Mouse (Mus musculus) limb, embryonic 14.5 days (tissue): ENCODE measurements around the gene Ddx19a. TPM values are rescaled to one million over a fixed set of nuclear protein-coding genes. Genes with fewer than 3 reads are reported as not detected.

ENCODE experiments used
- ATAC-seq: fragments of 200-750 bp; cut with Nextera tagmentation; 2 replicates; pipeline ENCODE4 v1.8.0; 2017; ENCODE audit warnings: low read depth, moderate number of reproducible peaks, moderate TSS enrichment; ENCODE audit not compliant: low FRiP score
- DNase-seq: peaks from one replicate; pipeline ENCODE4 v3.0.0-alpha.2; 2015; ENCODE audit warnings: low spot score
- H3K27ac ChIP-seq: fragments of 300-500 bp; sonication (generic); replicated peaks from 2 replicates; pipeline ENCODE4 v1.5.1; 2014; ENCODE audit warnings: low read depth, mild to moderate bottlenecking, low read length, moderate library complexity, mixed read lengths
- H3K27me3 ChIP-seq: fragments of 300-500 bp; sonication (generic); 2 replicates; pipeline ENCODE4 v1.6.1; 2014; ENCODE audit warnings: low read length, mixed read lengths; ENCODE audit not compliant: control insufficient read depth, insufficient read depth
- H3K36me3 ChIP-seq: fragments of 300-500 bp; sonication (generic); 2 replicates; pipeline ENCODE4 v1.6.1; 2014; ENCODE audit warnings: mild to moderate bottlenecking, low read length, moderate library complexity, mixed read lengths; ENCODE audit not compliant: control insufficient read depth, insufficient read depth
- H3K4me1 ChIP-seq: fragments of 300-500 bp; sonication (generic); 2 replicates; pipeline ENCODE4 v1.6.1; 2014; ENCODE audit warnings: antibody characterized with exemption, low read length, mixed read lengths; ENCODE audit not compliant: control insufficient read depth, insufficient read depth
- H3K4me2 ChIP-seq: fragments of 300-500 bp; sonication (generic); replicated peaks from 2 replicates; pipeline ENCODE4 v1.6.1; 2014; ENCODE audit warnings: low read depth, mild to moderate bottlenecking, low read length, moderate library complexity; ENCODE audit not compliant: severe bottlenecking
- H3K4me3 ChIP-seq: fragments of 300-500 bp; sonication (generic); replicated peaks from 2 replicates; pipeline ENCODE4 v1.5.1; 2014; ENCODE audit warnings: low read length
- H3K9ac ChIP-seq: fragments of 300-500 bp; sonication (generic); 2 replicates; pipeline ENCODE4 v1.6.1; 2014; ENCODE audit warnings: mild to moderate bottlenecking, low read depth, low read length, moderate library complexity; ENCODE audit not compliant: severe bottlenecking
- H3K9me3 ChIP-seq: fragments of 300-500 bp; sonication (generic); 2 replicates; pipeline ENCODE4 v1.6.1; 2016; ENCODE audit warnings: low read length; ENCODE audit not compliant: control insufficient read depth
- POLR2A ChIP-seq: fragments of 200-500 bp; IDR thresholded peaks from 2 replicates; pipeline ENCODE4 v1.8.0; 2012; ENCODE audit warnings: inconsistent platforms, mild to moderate bottlenecking, moderate library complexity, borderline replicate concordance; ENCODE audit not compliant: insufficient read depth, insufficient read length; ENCODE audit errors: extremely low read depth
- WGBS: fragments of 180-500 bp; shearing (Covaris S2); extraction: QIAGEN DNeasy Blood & Tissue Kit; methylation state at CpG from one replicate; pipeline ENCODE4 v1.1.7; 2014; 5-methylcytosine and 5-hydroxymethylcytosine counted together
- polyA plus RNA-seq, 2 experiments: library from polyadenylated mRNA; depleted of rRNA in 1 of 2; stranded (reverse) in 1 of 2; unstranded in 1 of 2; fragments of >200 nt; fragmentation: Nextera tagmentation in 1 of 2; extraction: Ambion mirVana in 1 of 2; gene quantifications; 2 replicates each; pipeline versions ENCODE4 v1.2.1 to v1.2.3; 2012 to 2014

Gene Ddx19a
- polyA plus RNA-seq, 2 experiments: 19.5 to 57.8 TPM

- no peaks in the 10 kb centered on the region for H3K27me3 ChIP-seq
- H3K9me3 ChIP-seq: no peaks in the 10 kb centered on the region
- peak overlapping the region; percentile 69 for H3K4me2 ChIP-seq
- H3K4me3 ChIP-seq: peak overlapping the region; percentile 75
- no peak for TF ChIP-seq POLR2A
- peaks cover 10% of the 10 kb centered on the region for H3K4me1 ChIP-seq
- 6% methylated on average over 37 of the region's 37 CpGs for WGBS
- peak overlapping the region; percentile 69 for H3K27ac ChIP-seq
- peak; percentile 100 for ATAC-seq
- peak; percentile 100 for DNase-seq
- H3K36me3 ChIP-seq: peaks cover 18% of the 10 kb centered on the region
- peak overlapping the region; percentile 73 for H3K9ac ChIP-seq
Measured at GRCm38 (mm10) chr8:111033482-111034215, 36.0 kb upstream of the Ddx19a start.

GRCm38 (mm10) chr8:111032916-111033315 lies 35.3 kb upstream of the Ddx19a start, which contains the start of gene Aars:
Aars (plus strand) TSS chr8:111033144.
- no peak for TF ChIP-seq POLR2A
- Histone ChIP-seq H3K27ac (peak within 1 kb of the TSS; percentile 69), H3K9ac (peak within 1 kb of the TSS; percentile 73), H3K27me3 (no peaks in the 10 kb centered on the region), H3K4me3 (peak within 1 kb of the TSS; percentile 75), H3K4me2 (peak within 1 kb of the TSS; percentile 69), H3K4me1 (peaks cover 10% of the 10 kb centered on the region), H3K9me3 (no peaks in the 10 kb centered on the region), H3K36me3 (peaks cover 12% of the 10 kb centered on the region)
- ATAC-seq: no peak
- WGBS: 96% methylated on average over 7 of the region's 7 CpGs
- no peak for DNase-seq

- Histone ChIP-seq H3K9ac (no peak within 1 kb of the TSS), H3K27me3 (no peaks in the 10 kb centered on the region), H3K36me3 (no peaks in the 10 kb centered on the region; the same call in 1 of the 2 replicates), H3K27ac (no peak within 1 kb of the TSS), H3K4me1 (peaks cover 13% of the 10 kb centered on the region), H3K9me3 (no peaks in the 10 kb centered on the region), H3K4me3 (no peak within 1 kb of the TSS), H3K4me2 (no peak within 1 kb of the TSS)
- WGBS: 94% methylated on average over 19 of the region's 19 CpGs
- ATAC-seq (no peak), DNase-seq (no peak)
- TF ChIP-seq POLR2A: no peak
Measured at GRCm38 (mm10) chr8:111031572-111031971, 34.0 kb upstream of the Ddx19a start, which contains the start of gene Ddx19b. Ddx19b (minus strand) TSS chr8:111031751.

GRCm38 (mm10) chr8:111030045-111030444 lies 32.4 kb upstream of the Ddx19a start:
- no peak for DNase-seq
- 77% methylated on average over 6 of the region's 6 CpGs for WGBS
- no peak for ATAC-seq

DNA sequence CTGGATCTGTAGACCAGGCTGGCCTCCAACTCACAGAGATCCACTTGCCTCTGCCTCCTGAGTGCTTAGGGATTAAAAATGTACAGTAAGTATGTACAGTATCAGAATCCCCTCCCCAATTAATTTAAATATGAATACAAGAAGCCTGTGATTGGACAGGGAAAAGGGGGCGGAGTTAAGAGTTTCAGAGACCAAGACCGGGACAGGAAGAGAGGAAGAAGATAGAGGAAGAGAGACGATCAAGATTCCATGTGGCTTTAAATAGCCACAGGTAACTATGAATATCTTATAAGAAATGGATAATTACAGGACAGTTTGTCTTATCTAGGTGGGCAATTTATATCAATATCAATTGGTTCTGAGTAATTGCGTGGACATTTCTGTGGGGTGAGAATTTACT lies 32.0 kb upstream of the Ddx19a start:
- ATAC-seq (no peak), DNase-seq (no peak)
- TF ChIP-seq POLR2A: no peak
- Histone ChIP-seq H3K4me3 (no peak overlapping the region), H3K27me3 (no peaks in the 10 kb centered on the region), H3K4me2 (no peak overlapping the region), H3K9ac (no peak overlapping the region), H3K9me3 (no peaks in the 10 kb centered on the region), H3K27ac (no peak overlapping the region), H3K36me3 (no peaks in the 10 kb centered on the region), H3K4me1 (peaks cover 4% of the 10 kb centered on the region)
- 56% methylated on average over 4 of the region's 4 CpGs for WGBS

More at GRCm38 (mm10) chr8:111030045-111030444, 32.4 kb upstream of the Ddx19a start:
- Histone ChIP-seq H3K4me2 (no peak overlapping the region), H3K27me3 (no peaks in the 10 kb centered on the region), H3K9ac (no peak overlapping the region), H3K4me3 (no peak overlapping the region), H3K4me1 (peaks cover 9% of the 10 kb centered on the region), H3K36me3 (no peaks in the 10 kb centered on the region), H3K27ac (no peak overlapping the region), H3K9me3 (no peaks in the 10 kb centered on the region)
- TF ChIP-seq POLR2A: no peak
